Mouse (Mus musculus): ENCODE measurements around the gene Heatr5a. TPM values are rescaled to one million over a fixed set of nuclear protein-coding genes. Genes with fewer than 3 reads are reported as not detected.

The Heatr5a gene
- total RNA-seq, 1 experiment = 20.9 TPM

GRCm38 (mm10) chr12:51851155-51851554 is 120.0 kb downstream of the Heatr5a start:
- H3K4me3 ChIP-seq (ENCODE audit: insufficient read depth in 1 of 2, low read depth in 1 of 2, low read length in 2 of 2, poor library complexity in 1 of 2, severe bottlenecking in 1 of 2) = no peak overlapping the region
- H3K9ac ChIP-seq (ENCODE audit: insufficient read depth, low read depth, low read length, poor library complexity, severe bottlenecking) = no peak overlapping the region
- H3K36me3 ChIP-seq (ENCODE audit: control insufficient read depth, insufficient read depth, low read length, poor library complexity, severe bottlenecking) = no peaks in the 10 kb centered on the region
- DNase-seq (ENCODE audit: low read depth, low spot score) = no peak
- 0 out of 4 replicates have a peak, but pooled peaks cover 0 to 1% of the 10 kb centered on the region in 2 experiments for H3K4me1 ChIP-seq (ENCODE audit: control insufficient read depth in 2 of 2, insufficient read depth in 2 of 2, low read length in 2 of 2, poor library complexity in 1 of 2)
- no peaks in the 10 kb centered on the region for H3K9me3 ChIP-seq (ENCODE audit: control insufficient read depth, insufficient read depth, low read depth, low read length)
- in situ Hi-C loops (cut with MboI; ENCODE audit: low sequenced_read_pairs in 2 of 2, unreplicated experiment in 2 of 2) = no loop called here
- TF ChIP-seq CHD2 (IDR thresholded peaks at IDR 0.05; ENCODE audit: low read depth, low read length) (no peak), ZNF384 (IDR thresholded peaks at IDR 0.05; ENCODE audit: low read depth, low read length) (no peak), HCFC1 (IDR thresholded peaks at IDR 0.05; ENCODE audit: borderline replicate concordance, insufficient read depth, low read length) (no peak), MAFK (IDR thresholded peaks at IDR 0.05; ENCODE audit: insufficient read depth, low read depth, low read length) (no peak), ZC3H11A (IDR thresholded peaks at IDR 0.05; ENCODE audit: borderline replicate concordance, low read depth, low read length) (no peak)
- H3K27ac ChIP-seq (ENCODE audit: insufficient read depth, low read depth, low read length, poor library complexity, severe bottlenecking) = no peak overlapping the region

DNA sequence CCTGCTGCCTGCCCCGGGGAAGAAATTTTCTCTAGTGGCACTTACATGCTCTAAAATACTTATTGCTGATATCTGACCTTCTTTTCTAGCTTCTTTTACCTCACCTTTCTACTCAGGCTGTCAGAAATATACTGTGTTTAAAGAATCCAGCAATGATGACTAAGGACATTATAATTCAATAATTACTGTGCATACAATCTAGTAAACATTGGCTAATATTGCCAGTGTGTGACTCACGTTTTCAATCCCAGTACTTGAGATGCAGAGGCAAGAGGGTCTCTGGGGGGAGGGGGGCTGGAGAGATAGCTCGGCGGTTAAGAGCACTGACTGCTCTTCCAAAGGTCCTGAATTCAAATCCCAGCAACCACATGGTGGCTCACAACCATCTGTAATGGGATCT is 120.8 kb downstream of the Heatr5a start:
- no peak overlapping the region for H3K4me3 ChIP-seq (ENCODE audit: insufficient read depth in 1 of 2, low read depth in 1 of 2, low read length in 2 of 2, poor library complexity in 1 of 2, severe bottlenecking in 1 of 2)
- no peak for TF ChIP-seq MAFK (IDR thresholded peaks at IDR 0.05; ENCODE audit: insufficient read depth, low read depth, low read length)
- no peak for TF ChIP-seq ZC3H11A (IDR thresholded peaks at IDR 0.05; ENCODE audit: borderline replicate concordance, low read depth, low read length)
- TF ChIP-seq CHD2 (IDR thresholded peaks at IDR 0.05; ENCODE audit: low read depth, low read length) = no peak
- TF ChIP-seq ZNF384 (IDR thresholded peaks at IDR 0.05; ENCODE audit: low read depth, low read length) = no peak
- TF ChIP-seq HCFC1 (IDR thresholded peaks at IDR 0.05; ENCODE audit: borderline replicate concordance, insufficient read depth, low read length) = no peak
- no peak overlapping the region for H3K9ac ChIP-seq (ENCODE audit: insufficient read depth, low read depth, low read length, poor library complexity, severe bottlenecking)
- H3K9me3 ChIP-seq (ENCODE audit: control insufficient read depth, insufficient read depth, low read depth, low read length) = no peaks in the 10 kb centered on the region
- no peaks in the 10 kb centered on the region for H3K36me3 ChIP-seq (ENCODE audit: control insufficient read depth, insufficient read depth, low read length, poor library complexity, severe bottlenecking)
- in situ Hi-C loops (cut with MboI; ENCODE audit: low sequenced_read_pairs in 2 of 2, unreplicated experiment in 2 of 2) = no loop called here
- H3K4me1 ChIP-seq (ENCODE audit: control insufficient read depth in 2 of 2, insufficient read depth in 2 of 2, low read length in 2 of 2, poor library complexity in 1 of 2) = peaks cover 0 to 1% of the 10 kb centered on the region in 2 experiments; a peak in 1 of 4 replicates
- no peak for DNase-seq (ENCODE audit: low read depth, low spot score)
- H3K27ac ChIP-seq (ENCODE audit: insufficient read depth, low read depth, low read length, poor library complexity, severe bottlenecking) = no peak overlapping the region

DNA sequence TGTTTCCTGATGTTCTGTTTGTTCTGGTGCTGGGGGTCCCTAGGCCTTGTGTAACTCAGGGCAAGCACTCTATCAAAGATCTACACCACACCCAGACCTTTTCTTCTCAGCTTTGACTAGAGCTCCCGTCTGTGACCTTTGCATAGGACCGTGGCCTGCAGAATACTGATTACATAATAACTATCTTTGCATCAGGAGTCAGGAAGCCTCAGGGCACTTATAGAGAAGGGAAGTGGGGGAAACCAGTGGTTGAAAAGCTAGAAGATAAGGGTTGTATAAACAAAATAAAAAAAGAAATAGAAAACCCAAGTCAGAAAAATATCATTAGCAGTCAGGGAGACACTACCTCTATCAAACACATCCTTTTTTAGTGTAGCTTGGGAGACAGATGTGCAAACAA is 121.2 kb downstream of the Heatr5a start:
- in situ Hi-C loops (cut with MboI; ENCODE audit: low sequenced_read_pairs in 2 of 2, unreplicated experiment in 2 of 2) = no loop called here
- Histone ChIP-seq H3K4me1 (ENCODE audit: control insufficient read depth in 2 of 2, insufficient read depth in 2 of 2, low read length in 2 of 2, poor library complexity in 1 of 2) (peaks cover 0 to 1% of the 10 kb centered on the region in 2 experiments; a peak in 1 of 4 replicates), H3K27ac (ENCODE audit: insufficient read depth, low read depth, low read length, poor library complexity, severe bottlenecking) (no peak overlapping the region), H3K9ac (ENCODE audit: insufficient read depth, low read depth, low read length, poor library complexity, severe bottlenecking) (no peak overlapping the region), H3K4me3 (ENCODE audit: insufficient read depth in 1 of 2, low read depth in 1 of 2, low read length in 2 of 2, poor library complexity in 1 of 2, severe bottlenecking in 1 of 2) (no peak overlapping the region), H3K9me3 (ENCODE audit: control insufficient read depth, insufficient read depth, low read depth, low read length) (no peaks in the 10 kb centered on the region), H3K36me3 (ENCODE audit: control insufficient read depth, insufficient read depth, low read length, poor library complexity, severe bottlenecking) (no peaks in the 10 kb centered on the region)
- TF ChIP-seq CHD2 (IDR thresholded peaks at IDR 0.05; ENCODE audit: low read depth, low read length) (no peak), ZC3H11A (IDR thresholded peaks at IDR 0.05; ENCODE audit: borderline replicate concordance, low read depth, low read length) (no peak), HCFC1 (IDR thresholded peaks at IDR 0.05; ENCODE audit: borderline replicate concordance, insufficient read depth, low read length) (no peak), MAFK (IDR thresholded peaks at IDR 0.05; ENCODE audit: insufficient read depth, low read depth, low read length) (no peak), ZNF384 (IDR thresholded peaks at IDR 0.05; ENCODE audit: low read depth, low read length) (no peak)
- no peak for DNase-seq (ENCODE audit: low read depth, low spot score)

DNA sequence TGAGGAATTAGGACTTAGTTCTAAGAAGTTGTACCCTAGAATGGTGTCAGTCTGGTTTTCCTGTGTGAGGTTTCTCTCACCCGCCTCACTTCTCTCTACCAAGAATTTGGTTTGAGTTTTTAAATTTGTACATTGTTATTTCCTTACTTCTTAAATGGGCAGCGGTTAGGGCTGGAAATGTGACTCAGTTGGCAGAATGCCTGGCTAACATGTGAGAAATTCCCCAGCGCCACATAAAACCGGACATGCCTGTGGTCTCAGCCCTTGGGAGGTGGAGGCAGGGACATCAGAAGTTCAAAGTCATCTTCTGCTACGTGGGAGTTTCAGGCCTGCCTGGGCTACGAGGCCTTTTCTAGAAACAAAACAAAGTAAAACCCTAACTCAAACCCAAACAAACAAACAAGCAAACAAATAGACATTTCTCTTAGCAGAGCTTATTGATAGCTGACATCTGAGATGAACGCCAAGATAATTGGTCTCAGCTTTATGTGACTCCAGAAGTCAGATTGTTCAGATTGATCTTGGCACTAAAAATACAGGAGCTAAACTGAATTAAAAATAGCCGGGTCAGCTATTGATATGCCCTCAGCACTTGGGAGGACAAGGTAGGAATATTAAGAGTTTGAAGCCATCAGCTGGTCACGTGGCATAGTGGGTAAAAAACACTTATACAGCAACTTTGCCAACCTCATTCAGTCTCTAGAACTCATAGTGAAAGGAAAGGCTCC is 123.0 kb downstream of the Heatr5a start:
- DNase-seq (ENCODE audit: low read depth, low spot score) = no peak
- Histone ChIP-seq H3K36me3 (ENCODE audit: control insufficient read depth, insufficient read depth, low read length, poor library complexity, severe bottlenecking) (no peaks in the 10 kb centered on the region), H3K4me3 (ENCODE audit: insufficient read depth in 1 of 2, low read depth in 1 of 2, low read length in 2 of 2, poor library complexity in 1 of 2, severe bottlenecking in 1 of 2) (no peak overlapping the region), H3K4me1 (ENCODE audit: control insufficient read depth in 2 of 2, insufficient read depth in 2 of 2, low read length in 2 of 2, poor library complexity in 1 of 2) (peaks cover 1 to 9% of the 10 kb centered on the region in 2 experiments; a peak in 2 of 4 replicates), H3K9me3 (ENCODE audit: control insufficient read depth, insufficient read depth, low read depth, low read length) (no peaks in the 10 kb centered on the region), H3K9ac (ENCODE audit: insufficient read depth, low read depth, low read length, poor library complexity, severe bottlenecking) (no peak overlapping the region), H3K27ac (ENCODE audit: insufficient read depth, low read depth, low read length, poor library complexity, severe bottlenecking) (no peak overlapping the region)
- in situ Hi-C loops (cut with MboI; ENCODE audit: low sequenced_read_pairs in 2 of 2, unreplicated experiment in 2 of 2) = no loop called here
- TF ChIP-seq MAFK (IDR thresholded peaks at IDR 0.05; ENCODE audit: insufficient read depth, low read depth, low read length) = no peak
- no peak for TF ChIP-seq HCFC1 (IDR thresholded peaks at IDR 0.05; ENCODE audit: borderline replicate concordance, insufficient read depth, low read length)
- TF ChIP-seq ZC3H11A (IDR thresholded peaks at IDR 0.05; ENCODE audit: borderline replicate concordance, low read depth, low read length) = no peak
- TF ChIP-seq CHD2 (IDR thresholded peaks at IDR 0.05; ENCODE audit: low read depth, low read length) = no peak
- no peak for TF ChIP-seq ZNF384 (IDR thresholded peaks at IDR 0.05; ENCODE audit: low read depth, low read length)
